Mouse (Mus musculus): ENCODE data around the gene Otub1.
A peak's percentile ranks its signal among the peaks of the same experiment; 100 is the strongest.

GRCm38 (mm10) chr19:7196741-7197270, 9.3 kb downstream of the Otub1 start:
- TF ChIP-seq TCF3 (IDR thresholded peaks at IDR 0.05; ENCODE audit: insufficient read length, low read depth), result no peak
- no peak for TF ChIP-seq POLR2A (IDR thresholded peaks at IDR 0.05; ENCODE audit: insufficient read length, low read depth)
- TF ChIP-seq SRF (IDR thresholded peaks at IDR 0.05; ENCODE audit: control insufficient read depth, insufficient read length, low read depth), result no peak
- no peak for TF ChIP-seq E2F4 (IDR thresholded peaks at IDR 0.05; ENCODE audit: insufficient read depth)
- peak in 2 of 3 experiments; percentile 70 to 71 for TF ChIP-seq MYOG (IDR thresholded peaks at IDR 0.05; ENCODE audit: control insufficient read depth in 1 of 3, insufficient read depth in 1 of 3, insufficient read length in 2 of 3, low read depth in 2 of 3)
- TF ChIP-seq MAX (IDR thresholded peaks at IDR 0.05; ENCODE audit: low read depth), result no peak
- TF ChIP-seq TCF12 (IDR thresholded peaks at IDR 0.05; ENCODE audit: insufficient read depth, poor library complexity, severe bottlenecking), result no peak
- peak in 1 of 3 experiments; percentile 41 for TF ChIP-seq MYOD1 (IDR thresholded peaks at IDR 0.05; ENCODE audit: control insufficient read depth in 1 of 3, insufficient read length in 2 of 3, low read depth in 2 of 3)
- TF ChIP-seq REST (IDR thresholded peaks at IDR 0.05; ENCODE audit: insufficient read depth, insufficient read length), result no peak
- TF ChIP-seq POLR2AphosphoS2 (IDR thresholded peaks at IDR 0.05; ENCODE audit: insufficient read length, low read depth), result no peak
- no peak for TF ChIP-seq USF1 (IDR thresholded peaks at IDR 0.05; ENCODE audit: low read depth)

Data from myocyte (in vitro differentiated cells).